Mouse (Mus musculus) gastrocnemius, adult 2 months (tissue): ENCODE measurements around the gene Oaf. TPM values are rescaled to one million over a fixed set of nuclear protein-coding genes. Genes with fewer than 3 reads are reported as not detected.

Experiments
- DNase-seq: peaks from one replicate; pipeline ENCODE4 v3.0.0; 2022
- H3K27ac ChIP-seq: fragments of 200-600 bp; 2 replicates; pipeline ENCODE4 v1.8.1; 2022; ENCODE audit warnings: mild to moderate bottlenecking
- H3K4me3 ChIP-seq: fragments of 200-600 bp; 2 replicates; pipeline ENCODE4 v1.8.1; 2022; ENCODE audit warnings: mild to moderate bottlenecking, moderate library complexity
- CTCF ChIP-seq: fragments of 200-600 bp; IDR thresholded peaks from 2 replicates; pipeline ENCODE4 v1.8.1; 2022; ENCODE audit warnings: antibody characterized with exemption, mild to moderate bottlenecking, moderate library complexity
- intact Hi-C: fragments of 180-260 bp; cut with DNase I; formaldehyde crosslinking; loops from one replicate; pipeline ENCODE4 v1.15.1; 2025
- total RNA-seq, 2 experiments: library from RNA; stranded (reverse); gene quantifications; 2 replicates each; pipeline ENCODE4 v1.2.3; 2021

The Oaf gene
- total RNA-seq, 2 experiments from 2014 or later: 2.9 to 8.9 TPM

DNA sequence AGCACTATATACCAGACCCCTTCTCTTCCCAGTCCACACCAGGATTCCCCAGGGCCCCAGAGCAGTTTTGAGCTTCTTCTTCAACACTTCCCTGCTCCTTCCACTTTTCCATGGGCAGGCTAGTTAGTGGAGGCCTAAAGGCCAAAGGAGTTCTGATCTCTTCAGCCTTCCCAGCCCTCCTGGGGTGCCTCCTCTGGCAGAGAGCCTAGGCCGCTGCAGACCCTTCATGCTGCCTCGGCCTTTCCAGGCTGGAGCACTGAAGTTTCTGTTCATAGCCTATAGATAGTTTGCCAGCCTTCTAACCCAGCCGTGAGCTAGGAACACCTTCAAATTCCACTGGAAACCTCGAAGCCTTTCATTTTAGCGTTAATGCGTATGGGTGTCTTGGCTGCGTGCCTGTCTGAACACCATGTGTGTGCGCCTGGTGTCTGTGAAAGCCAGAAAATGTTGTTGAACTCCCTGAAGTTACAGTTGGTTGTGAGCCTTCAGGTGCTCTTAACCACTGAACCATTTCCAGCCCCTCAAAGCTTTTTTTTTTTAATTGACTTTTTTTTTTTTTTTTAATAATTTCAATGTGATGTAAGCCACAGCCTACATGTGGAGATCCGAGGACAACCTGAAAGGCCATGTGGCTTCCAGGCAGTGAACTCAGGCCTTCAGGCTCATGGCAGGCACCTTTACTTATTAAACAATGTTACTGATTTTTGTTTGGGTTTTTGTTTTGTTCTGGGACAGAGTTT is 23.3 kb upstream of the Oaf start:
- intact Hi-C loops: no loop called here
- Histone ChIP-seq H3K4me3 (no peak overlapping the region), H3K27ac (peak overlapping the region; percentile 83)
- no peak for TF ChIP-seq CTCF
- no peak for DNase-seq

DNA sequence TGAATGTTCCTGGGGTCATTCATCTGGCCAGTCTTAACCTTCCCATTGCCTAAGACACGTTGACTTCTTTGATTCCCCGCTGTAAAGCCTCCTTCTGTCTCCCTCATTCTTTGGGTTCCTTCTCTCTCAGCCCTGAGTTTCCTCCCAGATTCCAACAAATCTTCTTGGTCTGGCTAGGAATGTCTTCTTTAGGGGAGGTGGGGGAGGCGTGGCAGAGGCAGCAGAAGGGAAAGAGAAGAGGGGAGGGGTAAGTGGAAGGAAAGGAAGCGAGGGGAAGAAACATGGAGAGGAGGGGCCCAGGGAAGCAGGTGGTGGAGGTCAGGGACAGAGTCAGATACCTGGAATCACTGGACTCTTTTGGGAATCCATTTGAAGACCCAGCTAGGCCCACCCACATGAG is 22.7 kb upstream of the Oaf start:
- intact Hi-C loops: no loop called here
- DNase-seq: no peak
- no peak for TF ChIP-seq CTCF
- Histone ChIP-seq H3K4me3 (no peak overlapping the region), H3K27ac (peak overlapping the region; percentile 83)

DNA sequence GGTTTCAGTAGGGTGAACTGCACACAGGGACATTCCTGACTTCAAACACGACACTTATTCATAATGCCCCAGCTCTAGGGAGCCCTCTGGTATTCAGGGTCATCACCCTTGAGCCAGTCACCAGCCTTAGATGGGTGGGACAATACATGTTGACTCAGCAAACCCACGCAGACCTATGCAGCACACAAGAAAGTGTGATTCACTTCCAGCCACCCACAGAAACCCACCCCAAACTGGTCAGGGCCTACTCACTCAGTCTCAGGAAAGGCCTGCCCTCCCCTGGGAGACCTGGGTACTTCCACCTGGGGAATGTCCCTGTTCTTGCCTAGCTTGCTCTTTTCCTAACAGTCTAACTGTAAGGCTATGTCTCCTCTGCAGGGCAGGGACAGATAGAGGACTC is 22.2 kb upstream of the Oaf start:
- no peak for TF ChIP-seq CTCF
- no peak for DNase-seq
- Histone ChIP-seq H3K4me3 (no peak overlapping the region), H3K27ac (peak overlapping the region; percentile 83)
- intact Hi-C loops: no loop called here

DNA sequence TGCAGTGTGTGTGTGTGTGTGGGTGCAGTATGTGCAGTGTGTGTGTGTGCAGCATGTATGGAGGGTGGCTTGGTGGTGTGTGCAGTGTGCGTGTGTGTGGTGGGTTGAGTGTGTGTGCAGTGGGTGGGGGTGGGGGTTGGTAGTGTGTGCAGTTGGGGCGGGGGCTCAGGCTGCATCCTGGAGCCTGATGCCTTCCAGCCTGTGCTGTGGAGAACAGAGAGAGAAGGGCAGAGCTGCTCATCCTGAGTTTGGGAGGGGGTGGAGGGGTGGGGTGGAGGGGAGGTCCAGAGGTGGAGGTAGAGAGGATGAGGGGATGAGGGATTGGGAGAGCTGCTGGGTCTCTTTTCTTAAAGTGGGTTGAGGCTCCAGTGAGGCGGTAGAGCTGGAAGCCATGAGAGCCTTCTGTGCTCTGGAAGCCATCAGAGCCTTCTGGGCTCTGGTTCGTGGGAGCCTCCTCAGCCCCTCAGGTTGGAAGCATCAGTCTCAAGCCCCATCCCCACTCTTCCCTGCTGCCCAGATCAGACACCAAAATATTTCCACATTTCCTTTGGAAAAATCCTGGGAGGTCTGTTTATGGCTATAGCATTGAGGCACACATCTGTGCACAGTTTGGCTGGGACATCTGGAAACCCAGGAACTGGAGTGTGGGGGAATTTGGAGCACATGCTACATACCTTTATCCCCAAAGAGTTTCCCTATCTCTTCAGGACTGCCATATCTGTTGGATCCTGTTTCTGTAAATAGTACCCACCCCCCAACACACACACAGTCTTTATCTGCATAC is 21.6 kb upstream of the Oaf start:
- no peak for TF ChIP-seq CTCF
- Histone ChIP-seq H3K27ac (peak overlapping the region; percentile 58; the same call in 1 of the 2 replicates), H3K4me3 (no peak overlapping the region)
- DNase-seq: no peak
- intact Hi-C loops: no loop called here

DNA sequence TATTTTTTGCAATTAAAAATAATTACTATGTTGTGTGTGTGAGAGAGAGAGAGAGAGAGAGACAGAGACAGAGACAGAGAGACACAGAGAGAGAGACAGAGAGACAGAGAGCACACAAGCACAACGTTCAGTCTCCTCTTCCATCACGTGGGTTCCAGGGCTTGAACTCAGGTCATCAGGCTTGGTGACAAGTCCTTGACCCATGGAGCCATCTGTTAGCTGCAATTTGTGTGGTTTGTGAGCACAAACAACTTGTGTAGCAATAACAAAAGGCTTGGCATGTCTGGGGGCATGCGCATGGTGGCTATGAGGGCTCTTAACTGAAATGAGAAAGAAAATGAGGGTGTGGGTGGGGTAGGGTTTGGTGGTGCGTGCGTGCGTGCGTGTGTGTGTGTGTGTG is 20.9 kb upstream of the Oaf start:
- Histone ChIP-seq H3K4me3 (no peak overlapping the region), H3K27ac (no peak overlapping the region)
- no peak for TF ChIP-seq CTCF
- intact Hi-C loops: no loop called here
- DNase-seq: no peak

DNA sequence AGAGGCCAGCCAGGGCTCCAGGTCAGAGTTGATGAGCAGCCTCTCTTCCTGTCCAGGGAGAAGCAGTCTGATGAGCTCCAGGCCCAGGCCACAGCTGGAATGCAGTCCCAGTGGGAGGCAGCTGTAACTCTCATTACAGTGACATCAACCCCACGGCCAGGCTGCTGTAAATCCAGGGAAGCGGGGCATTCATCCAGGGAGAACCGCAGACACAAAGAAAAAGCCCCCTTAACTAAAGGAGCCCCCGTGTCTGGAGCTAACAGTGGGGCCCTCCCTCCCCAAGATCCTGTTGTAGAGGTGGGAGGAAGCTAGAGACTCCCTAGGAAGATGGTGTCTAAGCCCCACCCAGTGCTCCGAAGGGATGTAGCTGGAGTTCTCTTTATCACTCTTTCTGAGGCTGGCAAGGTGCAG is 13.6 kb upstream of the Oaf start:
- peak; percentile 80 for DNase-seq
- Histone ChIP-seq H3K4me3 (no peak overlapping the region), H3K27ac (peak overlapping the region; percentile 77)
- no peak for TF ChIP-seq CTCF
- intact Hi-C loops: no loop called here

DNA sequence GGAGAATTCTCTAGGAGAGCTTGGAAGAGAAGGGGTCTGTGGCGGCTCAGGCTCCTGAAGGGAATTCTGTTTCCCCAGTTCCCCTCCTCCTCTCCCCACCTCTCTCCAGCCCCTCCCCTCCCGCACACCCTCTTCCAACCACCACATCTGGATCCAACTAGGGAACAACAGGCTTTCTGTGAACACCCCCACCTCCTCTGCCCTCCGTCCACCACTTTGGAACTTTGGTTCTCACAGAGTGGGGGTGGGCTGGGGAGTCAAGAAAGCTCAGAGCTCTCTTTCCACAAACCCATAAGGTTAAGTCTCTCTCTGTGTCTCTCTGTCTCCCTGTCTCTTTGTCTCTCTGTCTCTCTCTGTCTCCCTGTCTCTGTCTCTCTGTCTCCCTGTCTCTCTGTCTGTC is 13.1 kb upstream of the Oaf start:
- Histone ChIP-seq H3K4me3 (no peak overlapping the region), H3K27ac (peak overlapping the region; percentile 77)
- no peak for TF ChIP-seq CTCF
- intact Hi-C loops: no loop called here
- no peak for DNase-seq

DNA sequence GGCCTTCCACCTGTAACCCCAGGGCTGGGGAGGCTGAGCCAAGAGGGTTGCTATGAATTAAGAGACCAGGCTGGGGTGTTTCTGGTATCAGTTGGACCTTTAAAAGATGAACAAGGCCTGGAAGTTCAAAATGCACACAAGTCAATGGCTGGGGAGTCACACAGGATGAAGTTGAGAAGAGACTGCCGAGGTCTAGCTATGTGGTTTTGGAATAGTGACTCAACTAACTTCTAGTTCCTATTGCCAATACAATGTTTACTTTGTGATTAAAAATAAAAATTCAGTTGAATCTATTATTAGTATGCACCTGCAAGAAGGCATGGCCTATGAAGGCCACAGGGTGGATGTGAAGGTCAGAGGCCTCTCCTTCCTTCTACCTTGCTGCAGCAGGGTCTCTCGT is 12.1 kb upstream of the Oaf start:
- Histone ChIP-seq H3K4me3 (no peak overlapping the region), H3K27ac (no peak overlapping the region)
- intact Hi-C loops: no loop called here
- no peak for DNase-seq
- no peak for TF ChIP-seq CTCF

DNA sequence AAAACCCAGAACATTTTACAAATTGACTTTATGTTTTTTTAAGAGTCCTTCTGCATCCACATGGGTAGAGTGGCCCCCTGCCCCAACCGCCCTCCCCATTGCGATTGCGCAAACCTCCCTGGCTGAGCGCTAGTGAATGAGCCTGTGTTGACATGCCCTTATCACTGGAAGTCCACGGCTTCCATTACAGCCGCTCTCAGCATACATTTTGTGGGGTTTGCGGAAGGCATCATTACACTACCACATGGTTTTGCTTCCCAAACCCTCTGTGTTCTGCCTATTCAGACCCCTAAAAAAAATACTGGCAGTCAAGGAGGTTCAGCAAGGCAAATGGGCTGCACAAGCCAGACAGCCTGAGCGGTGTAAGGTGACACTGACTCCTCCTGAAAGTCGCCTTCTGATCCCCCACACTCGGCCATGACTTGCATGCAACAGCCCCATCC is 7.0 kb upstream of the Oaf start:
- H3K27ac ChIP-seq: no peak overlapping the region
- intact Hi-C loops: no loop called here
- no peak for DNase-seq
- no peak for TF ChIP-seq CTCF
- no peak overlapping the region for H3K4me3 ChIP-seq

DNA sequence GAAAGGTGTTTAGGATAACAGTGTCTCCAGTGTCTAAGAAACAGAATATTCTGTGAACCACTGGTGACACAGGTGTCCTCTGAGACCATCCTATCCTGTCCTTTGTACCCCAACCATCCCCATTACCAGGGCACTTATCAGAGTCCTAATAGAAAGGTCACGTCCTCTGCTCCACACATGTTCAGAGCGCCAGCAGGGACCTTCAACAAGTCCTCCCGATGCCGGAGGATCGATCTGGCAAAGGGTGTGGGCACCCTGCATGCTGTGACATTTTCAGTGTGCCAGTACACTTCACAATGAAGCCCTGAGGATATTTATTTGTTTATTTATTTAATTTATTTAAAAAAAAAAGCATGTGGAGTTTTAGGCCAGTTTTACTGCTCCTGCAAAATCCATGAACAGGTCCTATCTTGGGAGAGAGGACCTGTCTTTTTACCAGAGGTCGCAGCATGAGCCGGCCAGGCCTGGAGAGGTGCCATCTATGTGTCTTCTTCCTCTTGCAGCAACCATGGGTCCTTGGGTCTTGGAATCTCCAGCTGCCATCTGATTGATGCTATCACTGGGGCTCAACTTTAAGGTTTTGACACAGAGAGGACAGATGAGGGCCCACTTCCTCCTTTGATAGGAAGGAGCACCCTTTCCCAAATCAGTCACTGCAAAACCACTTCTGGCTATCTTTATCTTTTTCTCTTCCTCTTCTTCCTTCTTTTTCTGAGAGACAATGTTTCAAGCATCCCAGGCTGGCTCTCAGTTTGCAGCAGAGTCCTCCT is 6.3 kb upstream of the Oaf start:
- intact Hi-C loops: no loop called here

DNA sequence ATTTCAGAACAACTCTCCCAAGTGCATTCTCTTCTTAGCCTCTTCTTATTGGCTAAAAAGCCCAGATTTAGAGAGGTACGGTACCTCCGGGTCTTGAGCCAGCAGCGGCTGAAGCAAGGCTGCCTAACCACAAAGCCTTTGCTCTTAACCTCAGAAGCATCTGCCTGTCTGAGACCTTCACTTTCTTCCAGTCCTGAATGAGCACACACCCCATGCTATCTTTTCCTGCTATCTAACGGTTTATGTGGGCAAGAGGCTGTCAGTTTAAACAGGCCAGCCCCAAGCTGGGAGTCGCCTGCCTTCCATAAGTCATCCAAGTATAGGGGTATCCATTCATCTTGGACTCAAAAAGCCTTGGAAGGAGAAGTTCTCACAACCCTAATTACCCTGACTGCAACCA is 2.7 kb upstream of the Oaf start:
- no peak for DNase-seq
- H3K27ac ChIP-seq: no peak overlapping the region
- intact Hi-C loops: no loop called here
- TF ChIP-seq CTCF: no peak
- no peak overlapping the region for H3K4me3 ChIP-seq

More for the DNA sequence above, 6.3 kb upstream of the Oaf start:
- no peak for DNase-seq
- H3K27ac ChIP-seq: no peak overlapping the region
- no peak overlapping the region for H3K4me3 ChIP-seq
- TF ChIP-seq CTCF: no peak

DNA sequence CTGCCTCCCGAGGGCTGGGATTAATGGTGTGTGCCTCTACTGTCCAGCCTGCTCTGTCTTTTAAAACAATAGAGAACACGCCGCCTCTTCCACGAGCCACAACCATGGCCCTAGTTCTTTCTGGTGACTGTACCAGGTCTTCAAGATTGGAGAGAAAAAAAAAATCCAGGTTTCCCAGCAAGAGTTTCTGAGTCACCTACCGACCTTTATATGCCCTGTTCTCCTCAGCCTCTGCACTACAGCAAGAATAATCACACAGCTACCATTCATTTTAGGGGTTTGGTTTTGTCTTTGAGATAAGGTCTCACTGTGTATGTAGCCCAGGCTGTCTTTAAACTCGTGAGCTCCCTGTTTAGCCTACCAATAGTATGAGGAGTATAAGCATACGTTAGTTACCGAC is 2.3 kb upstream of the Oaf start:
- TF ChIP-seq CTCF: no peak
- Histone ChIP-seq H3K27ac (no peak overlapping the region), H3K4me3 (no peak overlapping the region)
- no peak for DNase-seq
- intact Hi-C loops: no loop called here

DNA sequence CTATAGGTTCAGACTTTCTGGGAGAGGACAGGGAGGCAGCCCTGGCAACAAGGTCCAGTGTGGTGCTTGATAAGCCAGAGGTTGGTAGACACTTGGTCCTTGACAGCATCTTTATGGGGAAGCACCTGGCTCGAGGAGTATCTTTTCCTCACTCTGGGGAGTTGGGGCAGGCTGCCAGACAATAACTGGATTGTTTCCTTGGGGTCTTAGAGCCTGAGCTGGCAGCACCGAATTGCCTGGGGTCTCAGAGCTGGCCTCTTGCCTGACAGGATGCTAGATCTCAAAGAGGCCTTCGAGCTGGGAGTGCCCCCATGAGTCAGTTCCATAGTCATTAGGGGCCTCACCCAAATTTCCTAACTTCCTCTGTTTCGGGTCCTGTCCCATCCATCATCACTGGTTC is 1.6 kb upstream of the Oaf start:
- no peak overlapping the region for H3K4me3 ChIP-seq
- no peak for TF ChIP-seq CTCF
- intact Hi-C loops: no loop called here
- H3K27ac ChIP-seq: no peak overlapping the region
- DNase-seq: no peak
